Mouse (Mus musculus): Measurements from ENCODE around the gene Rpusd3. TPM values are rescaled to one million over a fixed set of nuclear protein-coding genes. Genes with fewer than 3 reads are reported as not detected.

Rpusd3 gene
- polyA plus RNA-seq, 1 experiment from 2014 or later = 16.3 TPM

DNA sequence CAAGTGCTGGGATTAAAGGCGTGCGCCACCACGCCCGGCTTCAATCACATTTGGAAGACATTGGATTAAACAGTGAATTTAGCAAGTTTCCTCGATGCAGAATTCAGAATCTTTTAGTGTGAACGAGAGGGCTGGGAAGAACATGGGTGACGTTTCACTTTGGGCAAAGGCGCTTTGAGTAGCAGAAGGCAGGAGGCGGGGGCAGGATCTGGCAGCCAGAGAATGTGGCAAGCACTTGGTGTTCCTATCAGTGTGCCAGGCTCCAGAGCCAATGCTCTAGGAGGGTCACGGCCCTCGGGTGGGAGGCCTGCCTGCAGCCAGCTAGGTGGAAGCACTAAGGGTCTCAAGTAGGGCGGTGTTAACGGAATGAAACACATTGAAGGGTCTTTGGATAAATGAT is 17.0 kb downstream of the Rpusd3 start:
- H3K9ac ChIP-seq (ENCODE audit: low read depth, low read length) = no peak overlapping the region
- H3K4me3 ChIP-seq (ENCODE audit: low read depth, low read length) = no peak overlapping the region
- no peaks in the 10 kb centered on the region for H3K4me1 ChIP-seq (ENCODE audit: control insufficient read depth, insufficient read depth, low read length)
- WGBS = 91% methylated on average over 13 of the region's 13 CpGs
- no peaks in the 10 kb centered on the region for H3K9me3 ChIP-seq (ENCODE audit: control insufficient read depth, low read length)
- no peak overlapping the region for H3K27ac ChIP-seq (replicated peaks; ENCODE audit: low read depth, low read length)
- H3K4me2 ChIP-seq (ENCODE audit: low read depth, low read length) = no peak overlapping the region
- H3K27me3 ChIP-seq (replicated peaks; ENCODE audit: control insufficient read depth, insufficient read depth, low read length) = no peaks in the 10 kb centered on the region
- H3K36me3 ChIP-seq (ENCODE audit: control insufficient read depth, insufficient read depth, low read length) = peaks cover 9% of the 10 kb centered on the region
- DNase-seq (ENCODE audit: low spot score) (no peak), ATAC-seq (ENCODE audit: low read depth) (no peak)

GRCm38 (mm10) chr6:113396270-113397030 is 22.7 kb downstream of the Rpusd3 start:
- Histone ChIP-seq H3K27me3 (replicated peaks; ENCODE audit: control insufficient read depth, insufficient read depth, low read length) (peaks cover 6% of the 10 kb centered on the region; the same call in 1 of the 2 replicates), H3K4me1 (ENCODE audit: control insufficient read depth, insufficient read depth, low read length) (0 out of 2 replicates have a peak, but pooled peaks cover 2% of the 10 kb centered on the region), H3K9ac (ENCODE audit: low read depth, low read length) (no peak overlapping the region), H3K9me3 (ENCODE audit: control insufficient read depth, low read length) (no peaks in the 10 kb centered on the region), H3K27ac (replicated peaks; ENCODE audit: low read depth, low read length) (no peak overlapping the region), H3K36me3 (ENCODE audit: control insufficient read depth, insufficient read depth, low read length) (peaks cover 15% of the 10 kb centered on the region; the same call in 1 of the 2 replicates), H3K4me3 (ENCODE audit: low read depth, low read length) (no peak overlapping the region), H3K4me2 (ENCODE audit: low read depth, low read length) (no peak overlapping the region)
- DNase-seq (ENCODE audit: low spot score) (no peak), ATAC-seq (ENCODE audit: low read depth) (no peak)
- 81% methylated on average over 10 of the region's 10 CpGs for WGBS

- no peak for ATAC-seq (ENCODE audit: low read depth)
- no peaks in the 10 kb centered on the region for H3K9me3 ChIP-seq (ENCODE audit: control insufficient read depth, low read length)
- DNase-seq (ENCODE audit: low spot score) = no peak
- peaks cover 6% of the 10 kb centered on the region; the same call in 1 of the 2 replicates for H3K27me3 ChIP-seq (replicated peaks; ENCODE audit: control insufficient read depth, insufficient read depth, low read length)
- H3K4me1 ChIP-seq (ENCODE audit: control insufficient read depth, insufficient read depth, low read length) = 0 out of 2 replicates have a peak, but pooled peaks cover 2% of the 10 kb centered on the region
- no peak overlapping the region for H3K9ac ChIP-seq (ENCODE audit: low read depth, low read length)
- no peak overlapping the region for H3K4me3 ChIP-seq (ENCODE audit: low read depth, low read length)
- WGBS = 93% methylated on average over 6 of the region's 6 CpGs
- H3K36me3 ChIP-seq (ENCODE audit: control insufficient read depth, insufficient read depth, low read length) = peaks cover 24% of the 10 kb centered on the region; the same call in 1 of the 2 replicates
- no peak overlapping the region for H3K27ac ChIP-seq (replicated peaks; ENCODE audit: low read depth, low read length)
- no peak overlapping the region for H3K4me2 ChIP-seq (ENCODE audit: low read depth, low read length)
Observed at GRCm38 (mm10) chr6:113395501-113395900, 23.6 kb downstream of the Rpusd3 start.

- Histone ChIP-seq H3K9ac (ENCODE audit: low read depth, low read length) (no peak overlapping the region), H3K9me3 (ENCODE audit: control insufficient read depth, low read length) (no peaks in the 10 kb centered on the region), H3K36me3 (ENCODE audit: control insufficient read depth, insufficient read depth, low read length) (peaks cover 30% of the 10 kb centered on the region), H3K27ac (replicated peaks; ENCODE audit: low read depth, low read length) (no peak overlapping the region), H3K4me1 (ENCODE audit: control insufficient read depth, insufficient read depth, low read length) (0 out of 2 replicates have a peak, but pooled peaks cover 2% of the 10 kb centered on the region), H3K4me2 (ENCODE audit: low read depth, low read length) (no peak overlapping the region), H3K4me3 (ENCODE audit: low read depth, low read length) (no peak overlapping the region), H3K27me3 (replicated peaks; ENCODE audit: control insufficient read depth, insufficient read depth, low read length) (peaks cover 6% of the 10 kb centered on the region; the same call in 1 of the 2 replicates)
- ATAC-seq (ENCODE audit: low read depth) (no peak), DNase-seq (ENCODE audit: low spot score) (no peak)
- 94% methylated on average over 11 of the region's 11 CpGs for WGBS
Observed at GRCm38 (mm10) chr6:113394811-113395210, 24.3 kb downstream of the Rpusd3 start.

DNA sequence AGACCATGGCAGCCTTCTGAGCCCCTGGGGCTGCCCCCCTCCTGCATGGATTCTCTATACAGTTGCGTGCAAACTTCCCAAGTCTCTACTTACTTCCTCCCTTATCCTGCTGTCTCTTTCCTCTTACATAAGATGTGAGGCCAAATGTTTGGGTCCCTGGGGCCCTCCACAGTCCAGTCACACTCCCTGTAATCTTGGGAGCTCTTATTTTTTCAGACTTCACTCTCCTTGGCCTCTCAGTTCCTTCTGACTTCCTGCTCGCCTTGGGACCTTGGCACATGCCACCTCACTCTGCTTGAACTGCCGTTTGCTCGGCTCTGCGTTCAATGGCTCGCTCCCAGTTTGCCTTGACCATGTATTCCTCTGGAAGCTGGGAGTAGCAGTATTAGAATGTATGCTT is 25.2 kb downstream of the Rpusd3 start:
- H3K4me2 ChIP-seq (ENCODE audit: low read depth, low read length) = no peak overlapping the region
- H3K36me3 ChIP-seq (ENCODE audit: control insufficient read depth, insufficient read depth, low read length) = peaks cover 36% of the 10 kb centered on the region
- peaks cover 6% of the 10 kb centered on the region; the same call in 1 of the 2 replicates for H3K27me3 ChIP-seq (replicated peaks; ENCODE audit: control insufficient read depth, insufficient read depth, low read length)
- H3K4me1 ChIP-seq (ENCODE audit: control insufficient read depth, insufficient read depth, low read length) = 0 out of 2 replicates have a peak, but pooled peaks cover 2% of the 10 kb centered on the region
- no peak overlapping the region for H3K4me3 ChIP-seq (ENCODE audit: low read depth, low read length)
- DNase-seq (ENCODE audit: low spot score) (no peak), ATAC-seq (ENCODE audit: low read depth) (no peak)
- no peak overlapping the region for H3K27ac ChIP-seq (replicated peaks; ENCODE audit: low read depth, low read length)
- WGBS = 80% methylated on average over 6 of the region's 6 CpGs
- H3K9me3 ChIP-seq (ENCODE audit: control insufficient read depth, low read length) = no peaks in the 10 kb centered on the region
- no peak overlapping the region for H3K9ac ChIP-seq (ENCODE audit: low read depth, low read length)

- DNase-seq (ENCODE audit: low spot score) (peak; percentile 63), ATAC-seq (ENCODE audit: low read depth) (peak; percentile 84)
- Histone ChIP-seq H3K9ac (ENCODE audit: low read depth, low read length) (peak overlapping the region; percentile 75), H3K27ac (replicated peaks; ENCODE audit: low read depth, low read length) (no peak overlapping the region; the same call in 1 of the 2 replicates), H3K4me3 (ENCODE audit: low read depth, low read length) (peak overlapping the region; percentile 46), H3K4me1 (ENCODE audit: control insufficient read depth, insufficient read depth, low read length) (0 out of 2 replicates have a peak, but pooled peaks cover 2% of the 10 kb centered on the region), H3K27me3 (replicated peaks; ENCODE audit: control insufficient read depth, insufficient read depth, low read length) (peaks cover 6% of the 10 kb centered on the region; the same call in 1 of the 2 replicates), H3K9me3 (ENCODE audit: control insufficient read depth, low read length) (no peaks in the 10 kb centered on the region), H3K36me3 (ENCODE audit: control insufficient read depth, insufficient read depth, low read length) (peaks cover 50% of the 10 kb centered on the region), H3K4me2 (ENCODE audit: low read depth, low read length) (peak overlapping the region; percentile 87)
- under 1% methylated on average over 38 of the region's 51 CpGs for WGBS
Observed at GRCm38 (mm10) chr6:113392387-113393071, 26.6 kb downstream of the Rpusd3 start.

DNA sequence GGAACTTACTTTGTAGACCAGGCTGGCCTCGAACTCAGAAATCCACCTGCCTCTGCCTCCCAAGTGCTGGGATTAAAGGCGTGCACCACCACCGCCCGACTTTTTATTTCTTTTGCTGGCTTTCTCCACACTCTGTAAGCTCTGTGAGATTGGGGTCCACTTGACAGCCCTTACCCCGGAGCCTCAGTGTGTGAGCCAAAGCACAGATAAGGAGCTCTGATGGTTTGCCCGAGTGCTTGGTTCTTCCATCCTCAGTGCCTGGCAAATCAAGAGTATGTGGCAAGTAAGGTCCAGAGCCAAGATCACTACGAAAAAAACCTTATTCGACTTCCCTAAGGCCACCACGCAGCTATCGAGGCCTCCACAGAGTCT is 27.1 kb downstream of the Rpusd3 start:
- WGBS = 31% methylated on average over 10 of the region's 10 CpGs
- no peak for ATAC-seq (ENCODE audit: low read depth)

GRCm38 (mm10) chr6:113390715-113391114 is 28.4 kb downstream of the Rpusd3 start:
- no peak overlapping the region for H3K4me2 ChIP-seq (ENCODE audit: low read depth, low read length)
- peaks cover 6% of the 10 kb centered on the region; the same call in 1 of the 2 replicates for H3K27me3 ChIP-seq (replicated peaks; ENCODE audit: control insufficient read depth, insufficient read depth, low read length)
- no peaks in the 10 kb centered on the region for H3K9me3 ChIP-seq (ENCODE audit: control insufficient read depth, low read length)
- H3K27ac ChIP-seq (replicated peaks; ENCODE audit: low read depth, low read length) = no peak overlapping the region
- no peak overlapping the region for H3K4me3 ChIP-seq (ENCODE audit: low read depth, low read length)
- H3K4me1 ChIP-seq (ENCODE audit: control insufficient read depth, insufficient read depth, low read length) = 0 out of 2 replicates have a peak, but pooled peaks cover 2% of the 10 kb centered on the region
- DNase-seq (ENCODE audit: low spot score) (no peak), ATAC-seq (ENCODE audit: low read depth) (no peak)
- 83% methylated on average over 3 of the region's 3 CpGs for WGBS
- no peak overlapping the region for H3K9ac ChIP-seq (ENCODE audit: low read depth, low read length)
- H3K36me3 ChIP-seq (ENCODE audit: control insufficient read depth, insufficient read depth, low read length) = peaks cover 68% of the 10 kb centered on the region

More for the DNA sequence above, 27.1 kb downstream of the Rpusd3 start:
- DNase-seq (ENCODE audit: low spot score) = no peak
- H3K27ac ChIP-seq (replicated peaks; ENCODE audit: low read depth, low read length) = no peak overlapping the region; the same call in 1 of the 2 replicates
- H3K4me2 ChIP-seq (ENCODE audit: low read depth, low read length) = peak overlapping the region; percentile 87
- peak overlapping the region; percentile 75 for H3K9ac ChIP-seq (ENCODE audit: low read depth, low read length)
- H3K4me3 ChIP-seq (ENCODE audit: low read depth, low read length) = peak overlapping the region; percentile 46
- no peaks in the 10 kb centered on the region for H3K9me3 ChIP-seq (ENCODE audit: control insufficient read depth, low read length)
- H3K4me1 ChIP-seq (ENCODE audit: control insufficient read depth, insufficient read depth, low read length) = 0 out of 2 replicates have a peak, but pooled peaks cover 2% of the 10 kb centered on the region
- H3K36me3 ChIP-seq (ENCODE audit: control insufficient read depth, insufficient read depth, low read length) = peaks cover 55% of the 10 kb centered on the region
- H3K27me3 ChIP-seq (replicated peaks; ENCODE audit: control insufficient read depth, insufficient read depth, low read length) = peaks cover 6% of the 10 kb centered on the region; the same call in 1 of the 2 replicates

Data from embryonic facial prominence, embryonic 14.5 days (tissue).